Mouse (Mus musculus) heart, adult 2 months (tissue): Measurements from ENCODE around the gene Eprs.

Source experiments
- CTCF ChIP-seq: fragments of 200-600 bp; IDR thresholded peaks from 2 replicates; pipeline ENCODE4 v1.8.1; 2022; ENCODE audit warnings: antibody characterized with exemption, mild to moderate bottlenecking, moderate library complexity
- POLR2A ChIP-seq: fragments of 200-500 bp; IDR thresholded peaks from 2 replicates; pipeline ENCODE4 v1.6.1; 2011; ENCODE audit warnings: mild to moderate bottlenecking, low read depth, low read length, control low read depth; ENCODE audit not compliant: insufficient read depth

- no peak for TF ChIP-seq POLR2A
- no peak for TF ChIP-seq CTCF
These were observed 91.7 kb downstream of the Eprs start, which contains the start of gene Slc30a10 for GRCm38 (mm10) chr1:185454575-185454954.
